Mouse (Mus musculus): ENCODE measurements around the gene Lgals3. TPM values are rescaled to one million over a fixed set of nuclear protein-coding genes. Genes with fewer than 3 reads are reported as not detected.

Lgals3 gene
- polyA plus RNA-seq, 1 experiment from 2014 or later: 21.9 TPM

DNA sequence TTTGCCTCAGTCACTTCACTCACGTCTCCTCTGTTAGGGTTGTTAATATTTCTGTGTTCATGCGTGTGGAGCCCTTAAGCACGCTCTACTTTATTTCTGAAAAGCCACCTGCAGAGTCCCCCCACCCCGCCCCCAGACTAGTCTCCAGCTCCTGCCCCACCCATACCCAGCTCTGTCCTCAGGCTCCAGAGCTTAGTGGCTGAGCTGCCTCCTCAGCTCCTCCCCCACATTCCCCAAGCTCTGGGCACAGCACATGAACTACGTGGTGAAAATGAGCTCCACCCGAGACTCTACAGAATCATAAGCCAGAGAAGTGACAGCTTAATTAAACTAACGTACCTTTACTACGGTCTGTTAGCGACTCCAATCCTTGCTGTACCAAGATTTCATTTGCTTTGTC is 38.4 kb downstream of the Lgals3 start:
- Histone ChIP-seq H3K27me3 (no peaks in the 10 kb centered on the region), H3K36me3 (peaks cover 97% of the 10 kb centered on the region), H3K4me2 (no peak overlapping the region), H3K27ac (no peak overlapping the region), H3K9ac (no peak overlapping the region), H3K4me1 (no peaks in the 10 kb centered on the region), H3K9me3 (replicated peaks) (no peaks in the 10 kb centered on the region), H3K4me3 (replicated peaks) (no peak overlapping the region)
- WGBS: 80% methylated on average over 9 of the region's 9 CpGs
- no peak for ATAC-seq (replicated peaks; ENCODE audit: low FRiP score)

DNA sequence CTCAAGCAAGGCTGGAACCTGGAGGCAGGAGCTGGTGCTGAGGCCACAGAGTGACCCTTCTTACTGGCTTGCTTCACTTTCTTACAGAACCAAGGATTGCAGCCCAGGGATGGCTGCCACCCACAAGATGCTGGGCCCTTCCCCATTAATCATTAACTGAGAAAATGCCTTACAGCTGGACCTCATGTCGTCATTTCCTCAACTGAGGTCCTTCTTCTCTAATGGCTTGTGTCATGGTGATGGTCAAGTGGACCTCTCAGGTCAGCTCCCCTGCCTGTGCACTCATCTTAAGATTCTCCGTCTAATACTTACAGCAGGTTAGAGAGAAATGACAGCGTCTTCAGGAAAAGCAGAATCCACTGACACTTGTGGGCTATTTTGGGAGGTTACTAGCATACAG is 49.8 kb downstream of the Lgals3 start:
- peak overlapping the region; percentile 55 for H3K9ac ChIP-seq
- H3K27me3 ChIP-seq: no peaks in the 10 kb centered on the region
- H3K4me3 ChIP-seq (replicated peaks): peak overlapping the region; percentile 69
- peak overlapping the region; percentile 67 for H3K4me2 ChIP-seq
- 0 out of 2 replicates have a peak overlapping the region, but pooled peaks have one; percentile 84 for H3K27ac ChIP-seq
- H3K36me3 ChIP-seq: peaks cover 41% of the 10 kb centered on the region
- H3K9me3 ChIP-seq (replicated peaks): no peaks in the 10 kb centered on the region
- WGBS: 26% methylated on average over 3 of the region's 3 CpGs
- H3K4me1 ChIP-seq: peaks cover 17% of the 10 kb centered on the region
- ATAC-seq (replicated peaks; ENCODE audit: low FRiP score): 0 out of 2 replicates have a peak, but pooled peaks have one; percentile 38

DNA sequence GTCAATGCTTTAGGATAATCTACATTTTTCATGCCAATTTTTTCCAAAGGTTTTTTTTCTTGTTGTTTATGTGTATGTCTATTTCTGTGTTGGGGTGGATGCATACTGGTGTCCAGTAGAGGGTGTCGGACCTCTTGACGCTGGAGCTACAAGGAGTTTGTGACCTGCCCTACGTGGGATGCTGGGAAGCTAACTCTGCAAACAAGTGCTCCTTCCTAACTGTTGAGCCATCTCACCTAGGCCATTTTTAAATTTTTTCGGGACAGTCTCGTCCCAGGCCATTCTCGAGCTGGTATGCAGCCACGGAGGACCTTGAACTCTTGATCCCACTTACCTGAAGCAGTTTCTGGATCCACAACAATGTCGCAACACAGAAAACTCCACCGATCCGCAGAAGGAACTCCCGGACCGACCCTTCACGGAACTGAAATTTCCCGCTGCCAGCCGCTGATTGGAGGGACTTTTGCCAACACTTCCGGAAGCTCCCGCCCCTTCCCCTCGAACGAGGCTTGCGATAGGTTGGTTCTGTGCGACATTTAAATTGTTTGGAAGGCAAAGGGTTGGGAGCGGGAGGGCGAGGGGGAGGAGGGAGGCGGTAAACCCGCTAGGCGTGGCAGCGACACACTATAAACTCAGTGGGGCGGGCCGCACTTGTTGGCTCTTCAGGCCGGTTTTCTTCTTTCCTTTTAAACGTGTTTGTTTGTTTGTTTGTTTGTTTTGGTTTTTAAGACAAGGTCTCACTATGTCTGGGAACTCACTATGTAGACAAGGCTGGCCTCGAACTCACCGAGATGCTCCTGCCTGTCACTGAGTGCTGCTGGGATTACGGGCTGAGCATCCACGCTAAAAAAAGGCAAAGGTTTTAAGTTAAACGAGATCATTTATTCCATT is 50.5 kb downstream of the Lgals3 start, which contains the start of gene Dlgap5:
Gene Dlgap5, minus strand, starts transcription at position 633 of the 891 bp plus-strand sequence.
- ATAC-seq (replicated peaks; ENCODE audit: low FRiP score): peak; percentile 96
- Histone ChIP-seq H3K27me3 (no peaks in the 10 kb centered on the region), H3K9ac (peak within 1 kb of the TSS; percentile 55), H3K9me3 (replicated peaks) (no peaks in the 10 kb centered on the region), H3K4me2 (peak within 1 kb of the TSS; percentile 67), H3K4me1 (peaks cover 17% of the 10 kb centered on the region), H3K36me3 (peaks cover 35% of the 10 kb centered on the region), H3K4me3 (replicated peaks) (peak within 1 kb of the TSS; percentile 69), H3K27ac (peak within 1 kb of the TSS; percentile 84)
- 2% methylated on average over 36 of the region's 36 CpGs for WGBS

DNA sequence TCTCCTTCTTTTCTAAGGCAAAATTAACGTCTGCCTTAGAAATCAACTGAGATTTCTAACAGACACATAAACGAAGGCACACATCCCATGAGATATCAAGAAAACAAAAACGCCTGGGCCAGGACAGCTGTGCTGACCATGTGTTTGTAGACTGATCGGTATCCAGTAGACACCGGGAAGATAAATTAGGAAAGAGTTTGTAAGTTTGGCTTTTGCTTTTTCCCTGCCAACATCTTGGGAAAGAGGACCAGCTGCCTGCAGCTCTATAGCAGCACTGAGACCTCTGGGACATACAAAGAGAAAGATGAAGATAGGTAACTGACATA is 51.1 kb downstream of the Lgals3 start:
- no peak for ATAC-seq (replicated peaks; ENCODE audit: low FRiP score)
- Histone ChIP-seq H3K4me1 (peaks cover 17% of the 10 kb centered on the region), H3K36me3 (peaks cover 29% of the 10 kb centered on the region), H3K4me2 (peak overlapping the region; percentile 67), H3K27me3 (no peaks in the 10 kb centered on the region), H3K9ac (0 out of 2 replicates have a peak overlapping the region, but pooled peaks have one; percentile 55), H3K4me3 (replicated peaks) (peak overlapping the region; percentile 69), H3K9me3 (replicated peaks) (no peaks in the 10 kb centered on the region), H3K27ac (peak overlapping the region; percentile 55)
- WGBS: 26% methylated on average over 5 of the region's 5 CpGs

DNA sequence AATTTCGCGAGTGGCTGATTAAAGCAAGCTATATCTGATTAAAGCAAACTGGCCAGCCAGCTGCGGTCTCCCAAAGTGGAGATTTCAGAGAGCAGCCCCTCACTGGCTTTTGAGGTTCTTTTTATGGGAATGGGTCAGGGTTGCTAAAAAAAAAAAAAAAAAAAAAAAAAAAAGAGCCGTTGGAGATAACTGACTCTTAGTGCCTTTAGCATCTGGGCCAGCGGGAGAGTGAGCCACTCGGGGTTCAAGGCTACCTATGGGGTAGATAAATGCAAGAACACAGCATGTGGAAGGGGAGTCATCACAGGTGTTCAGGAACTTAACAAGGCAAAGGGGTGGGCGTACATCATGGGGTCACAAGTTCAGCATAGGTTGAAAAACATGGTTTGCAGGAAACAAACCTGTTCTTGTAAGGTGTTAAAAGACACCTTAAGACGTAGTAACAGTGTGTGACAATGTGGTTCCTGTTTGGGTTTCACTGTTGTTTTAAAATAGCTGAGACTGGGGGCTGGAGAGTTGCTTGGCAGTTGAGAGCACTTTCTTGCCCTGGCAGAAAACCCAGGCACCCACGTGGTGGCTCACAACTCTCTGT is 51.6 kb downstream of the Lgals3 start:
- H3K27ac ChIP-seq: peak overlapping the region; percentile 55; the same call in 1 of the 2 replicates
- no peaks in the 10 kb centered on the region for H3K27me3 ChIP-seq
- no peak overlapping the region for H3K4me3 ChIP-seq (replicated peaks)
- ATAC-seq (replicated peaks; ENCODE audit: low FRiP score): no peak
- 68% methylated on average over 9 of the region's 9 CpGs for WGBS
- no peak overlapping the region for H3K4me2 ChIP-seq
- peaks cover 17% of the 10 kb centered on the region for H3K4me1 ChIP-seq
- H3K9ac ChIP-seq: no peak overlapping the region
- H3K9me3 ChIP-seq (replicated peaks): no peaks in the 10 kb centered on the region
- H3K36me3 ChIP-seq: peaks cover 24% of the 10 kb centered on the region

DNA sequence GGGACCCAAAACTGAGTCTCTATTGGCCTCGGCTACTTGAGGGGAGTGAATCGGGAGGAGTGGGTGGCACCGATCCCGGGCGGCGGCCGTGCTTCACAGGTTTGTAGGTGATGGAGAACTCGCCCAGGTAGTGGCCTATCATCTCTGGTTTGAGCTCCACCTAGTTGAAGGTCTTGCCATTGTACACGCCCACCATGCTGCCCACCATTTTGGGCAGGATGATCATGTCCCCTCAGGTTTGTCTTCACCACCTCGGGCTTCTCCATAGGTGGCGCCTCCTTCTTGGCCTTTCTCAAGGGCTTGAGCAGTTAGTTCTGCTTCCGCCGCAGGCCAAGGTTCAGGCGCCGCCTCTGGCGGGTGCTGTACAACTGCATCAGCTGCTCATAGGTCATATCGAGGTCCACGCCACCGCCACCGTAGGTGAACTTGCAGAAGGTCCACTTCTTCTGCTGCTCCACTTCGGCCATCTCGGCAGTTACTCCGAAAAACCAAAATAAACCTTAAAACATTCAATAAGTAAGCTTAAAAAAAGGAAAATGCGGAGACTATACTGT is 52.2 kb downstream of the Lgals3 start:
- Histone ChIP-seq H3K36me3 (peaks cover 17% of the 10 kb centered on the region), H3K27me3 (no peaks in the 10 kb centered on the region), H3K4me3 (replicated peaks) (no peak overlapping the region), H3K9me3 (replicated peaks) (no peaks in the 10 kb centered on the region), H3K4me2 (no peak overlapping the region), H3K9ac (no peak overlapping the region), H3K27ac (no peak overlapping the region), H3K4me1 (peaks cover 17% of the 10 kb centered on the region)
- no peak for ATAC-seq (replicated peaks; ENCODE audit: low FRiP score)
- 94% methylated on average over 24 of the region's 24 CpGs for WGBS

DNA sequence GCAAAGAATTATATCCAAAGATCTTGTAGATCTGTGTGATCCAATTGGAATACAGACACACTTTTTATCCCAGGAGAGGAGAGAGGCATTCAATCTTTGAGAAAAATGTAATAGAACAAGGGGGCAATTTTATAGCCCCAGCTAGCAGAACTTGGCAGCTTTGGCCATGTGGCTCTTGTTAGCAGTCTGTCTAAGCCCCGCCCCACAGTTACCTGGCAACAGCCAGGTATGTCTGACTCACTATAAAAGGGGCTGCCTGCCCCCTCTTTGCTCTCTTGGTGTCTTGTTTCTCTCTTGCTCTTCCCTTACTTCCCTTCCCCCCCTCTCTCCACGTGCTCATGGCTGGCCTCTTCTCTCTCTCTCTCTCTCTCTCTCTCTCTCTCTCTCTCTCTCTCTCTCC is 54.1 kb downstream of the Lgals3 start:
- ATAC-seq (replicated peaks; ENCODE audit: low FRiP score): no peak

DNA sequence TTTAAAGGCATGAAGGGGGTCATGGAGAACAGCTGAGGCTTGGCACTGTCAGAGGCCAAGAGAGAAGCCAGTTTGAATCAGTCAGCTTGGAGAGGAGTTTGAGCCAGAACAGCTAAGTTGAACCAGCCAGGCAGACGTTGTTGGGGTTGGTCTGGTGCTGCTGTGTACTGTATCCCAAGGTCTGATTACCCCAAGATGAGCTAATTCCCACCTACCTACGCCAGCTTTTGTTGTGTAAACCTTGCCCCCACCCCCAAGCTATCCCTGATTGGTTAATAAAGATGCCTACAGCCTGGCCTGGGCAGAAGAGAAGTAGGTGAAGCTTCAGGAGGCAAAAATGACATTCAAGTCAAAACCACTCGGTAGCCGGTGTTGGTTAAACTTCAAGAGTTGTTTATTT is 54.9 kb downstream of the Lgals3 start:
- Histone ChIP-seq H3K27me3 (no peaks in the 10 kb centered on the region), H3K9ac (no peak overlapping the region), H3K36me3 (no peaks in the 10 kb centered on the region), H3K4me2 (no peak overlapping the region), H3K9me3 (replicated peaks) (no peaks in the 10 kb centered on the region), H3K4me3 (replicated peaks) (no peak overlapping the region), H3K4me1 (peaks cover 9% of the 10 kb centered on the region), H3K27ac (no peak overlapping the region)
- 72% methylated on average over 4 of the region's 4 CpGs for WGBS
- ATAC-seq (replicated peaks; ENCODE audit: low FRiP score): no peak

More for the DNA sequence above, 54.1 kb downstream of the Lgals3 start:
- peaks cover 17% of the 10 kb centered on the region for H3K4me1 ChIP-seq
- WGBS: 48% methylated on average over 2 of the region's 2 CpGs
- H3K27me3 ChIP-seq: no peaks in the 10 kb centered on the region
- no peaks in the 10 kb centered on the region for H3K9me3 ChIP-seq (replicated peaks)
- H3K36me3 ChIP-seq: no peaks in the 10 kb centered on the region
- H3K9ac ChIP-seq: no peak overlapping the region
- no peak overlapping the region for H3K4me2 ChIP-seq
- no peak overlapping the region for H3K4me3 ChIP-seq (replicated peaks)
- H3K27ac ChIP-seq: no peak overlapping the region

DNA sequence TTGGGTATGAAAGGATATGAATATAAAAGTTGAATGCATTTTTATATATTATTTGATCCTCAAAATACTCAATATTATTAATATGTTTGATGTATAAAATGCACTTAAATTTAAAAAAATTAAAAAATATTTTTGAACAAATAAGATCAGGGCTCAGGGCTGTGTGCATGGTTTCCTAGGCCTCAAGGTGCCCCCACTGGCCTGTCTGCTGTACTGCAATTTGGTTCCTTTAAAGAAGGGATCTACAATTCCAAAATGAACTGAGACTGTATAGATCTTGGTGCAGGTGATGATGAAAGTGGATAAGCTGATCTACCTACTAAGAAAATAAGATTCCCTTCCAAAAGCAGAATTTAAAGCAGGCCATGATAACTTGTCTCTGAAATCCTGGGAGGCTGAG is 65.4 kb downstream of the Lgals3 start:
- Histone ChIP-seq H3K27me3 (no peaks in the 10 kb centered on the region), H3K4me3 (replicated peaks) (no peak overlapping the region), H3K9ac (no peak overlapping the region), H3K27ac (no peak overlapping the region), H3K9me3 (replicated peaks) (no peaks in the 10 kb centered on the region), H3K36me3 (no peaks in the 10 kb centered on the region), H3K4me2 (no peak overlapping the region), H3K4me1 (no peaks in the 10 kb centered on the region)
- no peak for ATAC-seq (replicated peaks; ENCODE audit: low FRiP score)

Other genes with a start within 250 kb of the Lgals3 start
- gene Gch1, start 178.3 kb upstream of the Lgals3 start, polyA plus RNA-seq (2015; fragmentation: Nextera tagmentation; extraction: Ambion mirVana): 2.4 and 4.1 TPM in 2 replicates
- 32.7 and 33.9 TPM in 2 replicates for gene Wdhd1, start 90.9 kb upstream of the Lgals3 start, polyA plus RNA-seq (2015; fragmentation: Nextera tagmentation; extraction: Ambion mirVana)
- 3.7 and 3.8 TPM in 2 replicates for gene Socs4, start 90.8 kb upstream of the Lgals3 start, polyA plus RNA-seq (2015; fragmentation: Nextera tagmentation; extraction: Ambion mirVana)
- gene Mapk1ip1l, start 69.5 kb upstream of the Lgals3 start, polyA plus RNA-seq (2015; fragmentation: Nextera tagmentation; extraction: Ambion mirVana): 77.1 and 78.1 TPM in 2 replicates
- gene Dlgap5, start 50.7 kb downstream of the Lgals3 start, polyA plus RNA-seq (2015; fragmentation: Nextera tagmentation; extraction: Ambion mirVana): 47.8 and 53.9 TPM in 2 replicates
- 20.6 and 23.7 TPM in 2 replicates for gene Fbxo34, start 82.7 kb downstream of the Lgals3 start, polyA plus RNA-seq (2015; fragmentation: Nextera tagmentation; extraction: Ambion mirVana)
- gene Atg14, start 202.9 kb downstream of the Lgals3 start, polyA plus RNA-seq (2015; fragmentation: Nextera tagmentation; extraction: Ambion mirVana): 15.9 and 17.5 TPM in 2 replicates

Data from kidney, embryonic 15.5 days (tissue).